Mouse (Mus musculus) CH12.LX (cell line): ENCODE results near the gene Casq1. TPM values are rescaled to one million over a fixed set of nuclear protein-coding genes. Genes with fewer than 3 reads are reported as not detected.

ENCODE experiments used
- DNase-seq: peaks from one replicate; pipeline ENCODE4 v3.0.0-alpha.2; 2013; ENCODE audit errors: extremely low read depth
- H3K27ac ChIP-seq: 2 replicates; pipeline ENCODE4 v1.5.1; 2012; ENCODE audit warnings: low read depth, mild to moderate bottlenecking, control low read depth, moderate library complexity; ENCODE audit not compliant: insufficient read depth
- H3K27me3 ChIP-seq: replicated peaks from 2 replicates; pipeline ENCODE3; 2012; ENCODE audit warnings: inconsistent platforms
- H3K36me3 ChIP-seq, 2 experiments: replicated peaks in 1 of 2; 2 replicates each; pipeline versions ENCODE3 to v1.6.1; 2012; ENCODE audit warnings: inconsistent platforms in 1 of 2, low read length in 1 of 2, mild to moderate bottlenecking in 1 of 2, mixed read lengths in 1 of 2, moderate library complexity in 1 of 2; ENCODE audit not compliant: control insufficient read depth in 1 of 2, insufficient read depth in 1 of 2
- H3K4me1 ChIP-seq, 2 experiments: 2 replicates each; pipeline ENCODE4 v1.6.1; 2012; ENCODE audit warnings: inconsistent platforms in 1 of 2, moderate library complexity in 1 of 2; ENCODE audit not compliant: insufficient read depth in 2 of 2, control insufficient read depth in 1 of 2
- H3K4me2 ChIP-seq: 2 replicates; pipeline ENCODE4 v1.6.1; 2012; ENCODE audit warnings: low read depth, mild to moderate bottlenecking, control low read depth; ENCODE audit not compliant: poor library complexity, insufficient read depth, severe bottlenecking
- H3K4me3 ChIP-seq, 3 experiments: fragments of 150-350 bp in 1 of 3; sonication (generic) in 1 of 3; replicated peaks in 1 of 3; 2 replicates each; pipeline versions ENCODE3 to v1.5.1; 2011 to 2012; ENCODE audit warnings: low read depth in 2 of 3, low read length in 2 of 3, mild to moderate bottlenecking in 2 of 3, moderate library complexity in 2 of 3, control low read depth in 1 of 3, improper control_type of control experiment in 1 of 3, inconsistent platforms in 1 of 3, mixed read lengths in 1 of 3; ENCODE audit not compliant: poor library complexity in 1 of 3
- H3K79me2 ChIP-seq: replicated peaks from 2 replicates; pipeline ENCODE4 v1.6.1; 2012; ENCODE audit warnings: mild to moderate bottlenecking, moderate library complexity; ENCODE audit not compliant: control insufficient read depth, poor library complexity, insufficient read depth, severe bottlenecking; ENCODE audit errors: extremely low read depth
- H3K9ac ChIP-seq: 2 replicates; pipeline ENCODE4 v1.6.1; 2012; ENCODE audit warnings: low read depth, mild to moderate bottlenecking, control low read depth, moderate library complexity; ENCODE audit not compliant: insufficient read depth
- H3K9me3 ChIP-seq: replicated peaks from 2 replicates; pipeline ENCODE3; 2012; ENCODE audit warnings: low read length, inconsistent platforms, mixed read lengths
- BHLHE40 ChIP-seq: IDR thresholded peaks from 2 replicates; pipeline ENCODE4 v1.6.1; 2011; ENCODE audit warnings: mild to moderate bottlenecking, low read depth, low read length, improper control_type of control experiment
- CHD2 ChIP-seq: IDR thresholded peaks from 2 replicates; pipeline ENCODE4 v1.6.1; 2011; ENCODE audit warnings: low read length, improper control_type of control experiment
- CTCF ChIP-seq, 2 experiments: IDR thresholded peaks in 1 of 2; conservative IDR thresholded peaks in 1 of 2; 2 replicates each; pipeline ENCODE4 v1.5.1; 2011 to 2012; ENCODE audit warnings: low read depth in 2 of 2, low read length in 2 of 2, improper control_type of control experiment in 1 of 2, inconsistent platforms in 1 of 2, mild to moderate bottlenecking in 1 of 2, moderate library complexity in 1 of 2
- E2F4 ChIP-seq: IDR thresholded peaks from 2 replicates; pipeline ENCODE4 v1.6.1; 2011; ENCODE audit warnings: low read depth, low read length, improper control_type of control experiment; ENCODE audit not compliant: insufficient replicate concordance
- ELF1 ChIP-seq: IDR thresholded peaks from 2 replicates; pipeline ENCODE4 v1.6.1; 2014; ENCODE audit warnings: low read depth, mild to moderate bottlenecking, inconsistent platforms, low read length, improper control_type of control experiment
- EP300 ChIP-seq: IDR thresholded peaks from 2 replicates; pipeline ENCODE4 v1.6.1; 2011; ENCODE audit warnings: low read length, improper control_type of control experiment
- GABPA ChIP-seq: IDR thresholded peaks from 2 replicates; pipeline ENCODE4 v1.6.1; 2012; ENCODE audit warnings: low read depth, low read length, improper control_type of control experiment, inconsistent platforms; ENCODE audit not compliant: insufficient replicate concordance
- HCFC1 ChIP-seq: IDR thresholded peaks from 2 replicates; pipeline ENCODE4 v1.6.1; 2012; ENCODE audit warnings: low read depth, mild to moderate bottlenecking, inconsistent platforms, low read length, improper control_type of control experiment
- IRF4 ChIP-seq: IDR thresholded peaks from 2 replicates; pipeline ENCODE4 v1.6.1; 2014; ENCODE audit warnings: low read depth, mild to moderate bottlenecking, inconsistent platforms, low read length, improper control_type of control experiment
- JUN ChIP-seq: IDR thresholded peaks from 2 replicates; pipeline ENCODE4 v1.6.1; 2011; ENCODE audit warnings: low read depth, mild to moderate bottlenecking, low read length, improper control_type of control experiment, moderate library complexity; ENCODE audit not compliant: insufficient read depth
- JUND ChIP-seq: conservative IDR thresholded peaks from 2 replicates; pipeline ENCODE4 v1.6.1; 2011; ENCODE audit warnings: low read depth, low read length, improper control_type of control experiment
- MAFK ChIP-seq: IDR thresholded peaks from 2 replicates; pipeline ENCODE4 v1.6.1; 2011; ENCODE audit warnings: low read length, improper control_type of control experiment; ENCODE audit not compliant: insufficient replicate concordance
- MAX ChIP-seq: IDR thresholded peaks from 2 replicates; pipeline ENCODE4 v1.6.1; 2011; ENCODE audit warnings: low read length, improper control_type of control experiment
- MAZ ChIP-seq: IDR thresholded peaks from 2 replicates; pipeline ENCODE4 v1.6.1; 2012; ENCODE audit warnings: low read depth, mild to moderate bottlenecking, inconsistent platforms, low read length, improper control_type of control experiment, moderate library complexity
- MEF2A ChIP-seq: IDR thresholded peaks from 2 replicates; pipeline ENCODE4 v1.6.1; 2014; ENCODE audit warnings: low read depth, mild to moderate bottlenecking, inconsistent platforms, low read length, improper control_type of control experiment, borderline replicate concordance
- NELFE ChIP-seq: IDR thresholded peaks from 2 replicates; pipeline ENCODE4 v1.6.1; 2011; ENCODE audit warnings: low read depth, low read length, improper control_type of control experiment
- NRF1 ChIP-seq: IDR thresholded peaks from 2 replicates; pipeline ENCODE4 v1.6.1; 2014; ENCODE audit warnings: low read depth, mild to moderate bottlenecking, inconsistent platforms, low read length, improper control_type of control experiment, moderate library complexity
- POLR2A ChIP-seq: IDR thresholded peaks from 2 replicates; pipeline ENCODE4 v1.6.1; 2011; ENCODE audit warnings: low read depth, mild to moderate bottlenecking, improper control_type of control experiment, low read length
- POLR2AphosphoS2 ChIP-seq: IDR thresholded peaks from 2 replicates; pipeline ENCODE4 v1.6.1; 2011; ENCODE audit warnings: low read depth, low read length, improper control_type of control experiment
- RAD21 ChIP-seq: IDR thresholded peaks from 2 replicates; pipeline ENCODE4 v1.6.1; 2011; ENCODE audit warnings: low read depth, mild to moderate bottlenecking, low read length, improper control_type of control experiment, moderate library complexity
- RCOR1 ChIP-seq: conservative IDR thresholded peaks from 2 replicates; pipeline ENCODE4 v1.6.1; 2012; ENCODE audit warnings: low read depth, mild to moderate bottlenecking, inconsistent platforms, low read length, improper control_type of control experiment
- SIN3A ChIP-seq: IDR thresholded peaks from 2 replicates; pipeline ENCODE4 v1.6.1; 2012; ENCODE audit warnings: low read length, improper control_type of control experiment, inconsistent platforms
- SMC3 ChIP-seq: IDR thresholded peaks from 2 replicates; pipeline ENCODE4 v1.6.1; 2011; ENCODE audit warnings: low read depth, low read length, improper control_type of control experiment
- TBP ChIP-seq: conservative IDR thresholded peaks from 2 replicates; pipeline ENCODE4 v1.6.1; 2011; ENCODE audit warnings: low read depth, low read length, improper control_type of control experiment
- TCF12 ChIP-seq: IDR thresholded peaks from 2 replicates; pipeline ENCODE4 v1.6.1; 2014; ENCODE audit warnings: low read depth, mild to moderate bottlenecking, inconsistent platforms, low read length, improper control_type of control experiment
- UBTF ChIP-seq: IDR thresholded peaks from 2 replicates; pipeline ENCODE4 v1.6.1; 2012; ENCODE audit warnings: low read depth, mild to moderate bottlenecking, inconsistent platforms, low read length, improper control_type of control experiment, moderate library complexity
- USF1 ChIP-seq: IDR thresholded peaks from 2 replicates; pipeline ENCODE4 v1.6.1; 2014; ENCODE audit warnings: low read depth, mild to moderate bottlenecking, inconsistent platforms, low read length, improper control_type of control experiment
- USF2 ChIP-seq: conservative IDR thresholded peaks from 2 replicates; pipeline ENCODE4 v1.6.1; 2011; ENCODE audit warnings: low read depth, low read length, improper control_type of control experiment
- ZC3H11A ChIP-seq: IDR thresholded peaks from 2 replicates; pipeline ENCODE4 v1.6.1; 2012; ENCODE audit warnings: low read depth, mild to moderate bottlenecking, inconsistent platforms, low read length, improper control_type of control experiment
- ZKSCAN1 ChIP-seq: IDR thresholded peaks from 2 replicates; pipeline ENCODE4 v1.6.1; 2012; ENCODE audit warnings: low read depth, inconsistent platforms, low read length, improper control_type of control experiment, borderline replicate concordance
- ZNF384 ChIP-seq: IDR thresholded peaks from 2 replicates; pipeline ENCODE4 v1.6.1; 2012; ENCODE audit warnings: low read depth, low read length, improper control_type of control experiment, inconsistent platforms
- dilution Hi-C: fragments of 300-500 bp; cut with MboI; formaldehyde crosslinking; loops from 2 replicates; pipeline ENCODE4 v1.14.3; 2020; ENCODE audit warnings: low sequenced_read_pairs; ENCODE audit not compliant: extremely low pct_unique_long_range_greater_than_20kb, extremely low pct_ligation_motif_present
- in situ Hi-C: fragments of 300-500 bp; cut with MboI; formaldehyde crosslinking; loops from 3 replicates; pipeline ENCODE4 v1.14.3; 2019; ENCODE audit warnings: low sequenced_read_pairs, low pct_ligation_motif_present, low pct_unique_long_range_greater_than_20kb, mixed read lengths
- polyA plus RNA-seq: library from polyadenylated mRNA; unstranded; fragments of >175 nt; gene quantifications from 2 replicates; pipeline ENCODE4 v1.2.1, GENCODE M21; 2012; ENCODE audit warnings: low read depth; ENCODE audit not compliant: insufficient read length
- total RNA-seq, 2 experiments: library from RNA; depleted of rRNA; stranded (reverse); fragments of 300-350 nt in 1 of 2; fragments of >200 nt in 1 of 2; gene quantifications; 2 replicates each; pipeline ENCODE4 v1.2.3; 2012 to 2014

Gene Casq1
- total and polyA plus RNA-seq, 3 experiments = 0.21 to 0.96 TPM; not detected in 1

GRCm38 (mm10) chr1:172218164-172218910, 1.3 kb downstream of the Casq1 start:
- Histone ChIP-seq H3K9ac (no peak overlapping the region), H3K27me3 (no peaks in the 10 kb centered on the region), H3K79me2 (no peaks in the 10 kb centered on the region), H3K27ac (no peak overlapping the region), H3K36me3 (no peaks in the 10 kb centered on the region)
- in situ Hi-C loops = no loop called here
- DNase-seq = no peak
- TF ChIP-seq ZC3H11A (no peak), JUN (no peak), ZNF384 (no peak), GABPA (no peak), MAX (no peak), USF2 (no peak), TBP (no peak), MEF2A (no peak), POLR2AphosphoS2 (no peak), IRF4 (no peak), MAZ (no peak), NRF1 (no peak), MAFK (no peak), ELF1 (no peak), EP300 (no peak), ZKSCAN1 (no peak), BHLHE40 (no peak), JUND (no peak)
- TF ChIP-seq, all 38 proteins: peak for 0
- Histone ChIP-seq H3K4me3 (no peak overlapping the region), H3K4me1 (peaks cover 4 to 23% of the 10 kb centered on the region in 2 experiments; a peak in 3 of 4 replicates), H3K4me2 (no peak overlapping the region), H3K9me3 (no peaks in the 10 kb centered on the region)
- dilution Hi-C loops = no loop called here

- no peaks in the 10 kb centered on the region for H3K9me3 ChIP-seq
- H3K36me3 ChIP-seq = no peaks in the 10 kb centered on the region
- H3K9ac ChIP-seq = peak overlapping the region; percentile 67
- H3K4me3 ChIP-seq = peak overlapping the region in 2 of 3 experiments; percentile 23 to 30
- H3K27ac ChIP-seq = no peak overlapping the region
- no peaks in the 10 kb centered on the region for H3K79me2 ChIP-seq
- peak overlapping the region; percentile 73 for H3K4me2 ChIP-seq
- peaks cover 4 to 23% of the 10 kb centered on the region in 2 experiments; a peak in 3 of 4 replicates for H3K4me1 ChIP-seq
- in situ Hi-C loops = no loop called here
- dilution Hi-C loops = no loop called here
- DNase-seq = peak; percentile 96
- no peaks in the 10 kb centered on the region for H3K27me3 ChIP-seq
- TF ChIP-seq ZC3H11A = peak; percentile 27; the same call in 1 of the 2 replicates
- TF ChIP-seq EP300 = no peak; the same call in 1 of the 2 replicates
- peak; percentile 82 to 96 for TF ChIP-seq CTCF (conservative IDR thresholded peaks at IDR 0.05 in 1 of 2, IDR thresholded peaks at IDR 0.05 in 1 of 2; ENCODE audit: low read depth in 2 of 2, low read length in 2 of 2)
- TF ChIP-seq RCOR1 = no peak
- TF ChIP-seq RAD21 = peak; percentile 79
- TF ChIP-seq HCFC1 = peak; percentile 74
- no peak; the same call in 1 of the 2 replicates for TF ChIP-seq JUND
- TF ChIP-seq IRF4 = peak; percentile 70; the same call in 1 of the 2 replicates
- peak; percentile 69; the same call in 1 of the 2 replicates for TF ChIP-seq SIN3A
- TF ChIP-seq ZNF384 = peak; percentile 87
- peak; percentile 58 for TF ChIP-seq POLR2A
- TF ChIP-seq NELFE = 0 out of 2 replicates have a peak, but pooled peaks have one; percentile 28
- TF ChIP-seq MEF2A = peak; percentile 76; the same call in 1 of the 2 replicates
- TF ChIP-seq MAZ = peak; percentile 99
- TF ChIP-seq TBP = 0 out of 2 replicates have a peak, but pooled peaks have one; percentile 42
- TF ChIP-seq TCF12 = peak; percentile 74; the same call in 1 of the 2 replicates
- no peak for TF ChIP-seq E2F4
- TF ChIP-seq USF2 = no peak
- no peak for TF ChIP-seq UBTF
- TF ChIP-seq ELF1 = peak; percentile 71; the same call in 1 of the 2 replicates
- TF ChIP-seq CHD2 = peak; percentile 99
- TF ChIP-seq USF1 = no peak
- TF ChIP-seq SMC3 = peak; percentile 91
Observed at GRCm38 (mm10) chr1:172217148-172217547, 2.5 kb downstream of the Casq1 start.
